Mouse (Mus musculus) midbrain, postnatal 0 days (tissue): Measurements from ENCODE around the gene Tsc22d3. TPM values are rescaled to one million over a fixed set of nuclear protein-coding genes. Genes with fewer than 3 reads are reported as not detected.

Experiments
- ATAC-seq: fragments of 200-750 bp; cut with Nextera tagmentation; 2 replicates; pipeline ENCODE4 v1.8.0; 2017; ENCODE audit warnings: moderate number of reproducible peaks, mild to moderate bottlenecking, moderate TSS enrichment, moderate library complexity; ENCODE audit not compliant: low FRiP score
- DNase-seq: peaks from one replicate; pipeline ENCODE4 v3.0.0-alpha.2; 2015; ENCODE audit warnings: low spot score
- H3K27ac ChIP-seq: fragments of 300-500 bp; sonication (generic); 2 replicates; pipeline ENCODE4 v1.5.1; 2014; ENCODE audit warnings: low read depth, mild to moderate bottlenecking, low read length, mixed read lengths
- H3K27me3 ChIP-seq: fragments of 300-500 bp; sonication (generic); 2 replicates; pipeline ENCODE4 v1.6.1; 2014; ENCODE audit warnings: low read length, control low read depth, mixed read lengths; ENCODE audit not compliant: insufficient read depth
- H3K36me3 ChIP-seq: fragments of 300-500 bp; sonication (generic); 2 replicates; pipeline ENCODE4 v1.6.1; 2014; ENCODE audit warnings: low read length, control low read depth, mixed read lengths; ENCODE audit not compliant: insufficient read depth
- H3K4me1 ChIP-seq: fragments of 300-500 bp; sonication (generic); 2 replicates; pipeline ENCODE4 v1.6.1; 2014; ENCODE audit warnings: mild to moderate bottlenecking, control low read depth, antibody characterized with exemption, low read length, mixed read lengths; ENCODE audit not compliant: insufficient read depth
- H3K4me2 ChIP-seq: fragments of 300-500 bp; sonication (generic); 2 replicates; pipeline ENCODE4 v1.6.1; 2014; ENCODE audit warnings: low read depth, mild to moderate bottlenecking, low read length, mixed read lengths; ENCODE audit not compliant: poor library complexity, severe bottlenecking
- H3K4me3 ChIP-seq: fragments of 300-500 bp; sonication (generic); 2 replicates; pipeline ENCODE4 v1.5.1; 2014; ENCODE audit warnings: low read depth, mild to moderate bottlenecking, low read length, moderate library complexity
- H3K9ac ChIP-seq: fragments of 300-500 bp; sonication (generic); replicated peaks from 2 replicates; pipeline ENCODE4 v1.6.1; 2014; ENCODE audit warnings: mild to moderate bottlenecking, low read length, moderate library complexity, mixed read lengths; ENCODE audit not compliant: poor library complexity, severe bottlenecking
- H3K9me3 ChIP-seq: fragments of 300-500 bp; sonication (generic); 2 replicates; pipeline ENCODE4 v1.6.1; 2016; ENCODE audit warnings: low read length, control low read depth
- CTCF ChIP-seq: IDR thresholded peaks from 2 replicates; pipeline ENCODE4 v1.5.1; 2016; ENCODE audit warnings: antibody characterized with exemption, mild to moderate bottlenecking
- WGBS: fragments of 180-500 bp; shearing (Covaris S2); extraction: QIAGEN DNeasy Blood & Tissue Kit; methylation state at CpG from one replicate; pipeline ENCODE4 v1.1.7; 2014; 5-methylcytosine and 5-hydroxymethylcytosine counted together
- polyA plus RNA-seq: library from polyadenylated mRNA; unstranded; fragments of >200 nt; fragmentation: Nextera tagmentation; extraction: Ambion mirVana; gene quantifications from 2 replicates; pipeline ENCODE4 v1.2.1, GENCODE M21; 2015
- total RNA-seq: library from RNA; depleted of rRNA; stranded (reverse); fragments of >200 nt; gene quantifications from 2 replicates; pipeline ENCODE4 v1.2.3, GENCODE M21; 2014

Tsc22d3 gene
- total and polyA plus RNA-seq, 2 experiments from 2014 or later, result 104 to 105 TPM

GRCm38 (mm10) chrX:140558176-140558844 is 42.1 kb downstream of the Tsc22d3 start:
- no peak for TF ChIP-seq CTCF
- Histone ChIP-seq H3K9ac (no peak overlapping the region), H3K27ac (no peak overlapping the region), H3K27me3 (peaks cover 17% of the 10 kb centered on the region; the same call in 1 of the 2 replicates), H3K9me3 (no peaks in the 10 kb centered on the region), H3K36me3 (no peaks in the 10 kb centered on the region), H3K4me3 (no peak overlapping the region), H3K4me2 (no peak overlapping the region), H3K4me1 (no peaks in the 10 kb centered on the region)
- WGBS, result 73% methylated on average over 6 of the region's 6 CpGs
- ATAC-seq (no peak), DNase-seq (peak; percentile 44)

GRCm38 (mm10) chrX:140555965-140556364 is 44.5 kb downstream of the Tsc22d3 start:
- H3K4me1 ChIP-seq, result no peaks in the 10 kb centered on the region
- H3K9me3 ChIP-seq, result no peaks in the 10 kb centered on the region
- H3K27me3 ChIP-seq, result peaks cover 15% of the 10 kb centered on the region; the same call in 1 of the 2 replicates
- no peak for ATAC-seq
- no peak overlapping the region for H3K9ac ChIP-seq
- no peak overlapping the region for H3K4me2 ChIP-seq
- no peak for DNase-seq
- H3K4me3 ChIP-seq, result no peak overlapping the region
- no peak for TF ChIP-seq CTCF
- no peaks in the 10 kb centered on the region for H3K36me3 ChIP-seq
- no peak overlapping the region for H3K27ac ChIP-seq
- WGBS, result 90% methylated on average over 2 of the region's 2 CpGs

GRCm38 (mm10) chrX:140555423-140555822 is 45.0 kb downstream of the Tsc22d3 start:
- Histone ChIP-seq H3K9ac (no peak overlapping the region), H3K27me3 (peaks cover 15% of the 10 kb centered on the region; the same call in 1 of the 2 replicates), H3K9me3 (no peaks in the 10 kb centered on the region), H3K4me2 (no peak overlapping the region), H3K36me3 (no peaks in the 10 kb centered on the region), H3K27ac (no peak overlapping the region), H3K4me3 (no peak overlapping the region), H3K4me1 (no peaks in the 10 kb centered on the region)
- ATAC-seq, result no peak
- TF ChIP-seq CTCF, result no peak
- no peak for DNase-seq
- WGBS, result 72% methylated on average over 3 of the region's 3 CpGs

- WGBS, result 83% methylated on average over 7 of the region's 7 CpGs
- no peak for DNase-seq
- no peak overlapping the region for H3K27ac ChIP-seq
- no peak for ATAC-seq
- H3K36me3 ChIP-seq, result no peaks in the 10 kb centered on the region
- H3K27me3 ChIP-seq, result peaks cover 16% of the 10 kb centered on the region; the same call in 1 of the 2 replicates
- no peak for TF ChIP-seq CTCF
- H3K4me3 ChIP-seq, result no peak overlapping the region
- H3K4me1 ChIP-seq, result no peaks in the 10 kb centered on the region
- H3K4me2 ChIP-seq, result no peak overlapping the region
- H3K9me3 ChIP-seq, result no peaks in the 10 kb centered on the region
- no peak overlapping the region for H3K9ac ChIP-seq
Measured at GRCm38 (mm10) chrX:140547660-140548419, 52.6 kb downstream of the Tsc22d3 start.

GRCm38 (mm10) chrX:140544737-140545136 is 55.7 kb downstream of the Tsc22d3 start:
- DNase-seq, result peak; percentile 56
- Histone ChIP-seq H3K27ac (no peak overlapping the region), H3K9ac (no peak overlapping the region), H3K9me3 (no peaks in the 10 kb centered on the region), H3K4me2 (no peak overlapping the region), H3K27me3 (peaks cover 11% of the 10 kb centered on the region; the same call in 1 of the 2 replicates), H3K4me1 (no peaks in the 10 kb centered on the region), H3K36me3 (no peaks in the 10 kb centered on the region), H3K4me3 (no peak overlapping the region)
- ATAC-seq, result no peak
- TF ChIP-seq CTCF, result peak; percentile 81
- 36% methylated on average over 3 of the region's 3 CpGs for WGBS
